8 mouse cellular contexts compared by ENCODE assay signal in genomic region chrX:151168438-151169131, GRCm38 (mm10). TPM values are rescaled to one million over a fixed set of nuclear protein-coding genes. Genes with fewer than 3 reads are reported as not detected.
DNase-seq lines count a peak whose midpoint lies in the region; ATAC-seq and TF ChIP-seq lines count a peak whose summit lies in the region.

No protein-coding gene starts in this region.

- no peaks in the 10 kb centered on the region for H3K27me3 ChIP-seq in hindbrain, embryonic 13.5 days

- H3K4me2 ChIP-seq in hindbrain, embryonic 13.5 days, result peak overlapping the region; percentile 53

- H3K36me3 ChIP-seq in ES-E14 (ENCODE audit: control insufficient read depth, insufficient read depth, low read length, poor library complexity, severe bottlenecking), result no peaks in the 10 kb centered on the region
- no peaks in the 10 kb centered on the region for H3K36me3 ChIP-seq in hindbrain, embryonic 13.5 days

- ATAC-seq in hindbrain, embryonic 13.5 days (ENCODE audit: low FRiP score), result peak; percentile 84
- no peak for ATAC-seq in erythroblast, adult 5-6 weeks (replicated peaks; ENCODE audit: low FRiP score, poor library complexity, severe bottlenecking)

- 14% methylated on average over 24 of the region's 25 CpGs for WGBS in hindbrain, embryonic 13.5 days

- peak overlapping the region; percentile 61 to 84 for H3K4me3 ChIP-seq in ES-E14 (ENCODE audit: insufficient read depth in 1 of 2, low read depth in 1 of 2, low read length in 2 of 2, poor library complexity in 1 of 2, severe bottlenecking in 1 of 2)
- peak overlapping the region; percentile 47 for H3K4me3 ChIP-seq in hindbrain, embryonic 13.5 days

- in situ Hi-C loops in ES-E14 (cut with MboI; ENCODE audit: low sequenced_read_pairs in 2 of 2, unreplicated experiment in 2 of 2), result no loop called here

- H3K27ac ChIP-seq in ES-E14 (ENCODE audit: insufficient read depth, low read depth, low read length, poor library complexity, severe bottlenecking), result peak overlapping the region; percentile 64
- H3K27ac ChIP-seq in hindbrain, embryonic 13.5 days, result peak overlapping the region; percentile 92

- H3K9ac ChIP-seq in ES-E14 (ENCODE audit: insufficient read depth, low read depth, low read length, poor library complexity, severe bottlenecking), result peak overlapping the region; percentile 81
- H3K9ac ChIP-seq in hindbrain, embryonic 13.5 days, result peak overlapping the region; percentile 61

- H3K9me3 ChIP-seq in ES-E14 (ENCODE audit: control insufficient read depth, insufficient read depth, low read depth, low read length), result no peaks in the 10 kb centered on the region
- H3K9me3 ChIP-seq in hindbrain, embryonic 13.5 days, result no peaks in the 10 kb centered on the region

- no peaks in the 10 kb centered on the region for H3K4me1 ChIP-seq in ES-E14 (ENCODE audit: control insufficient read depth in 2 of 2, insufficient read depth in 2 of 2, low read length in 2 of 2, poor library complexity in 1 of 2)
- H3K4me1 ChIP-seq in hindbrain, embryonic 13.5 days (replicated peaks), result no peaks in the 10 kb centered on the region

- DNase-seq in ES-E14 (ENCODE audit: low read depth, low spot score), result peak; percentile 42
- DNase-seq in cerebellum, adult 9-10 months, result peak; percentile 79
- DNase-seq in frontal cortex, adult 2 months (ENCODE audit: extremely low spot score in 1 of 2, low spot score in 1 of 2), result peak; percentile 20 to 62
- peak; percentile 29 to 36 for DNase-seq in layer of hippocampus, postnatal 25 days (ENCODE audit: extremely low spot score in 1 of 2, low spot score in 1 of 2)
- DNase-seq in lung, postnatal 14 days, result peak; percentile 10
- peak; percentile 60 for DNase-seq in right cerebral cortex, postnatal 25 days

TF ChIP-seq in ES-E14, 5 proteins besides CTCF, POLR2A, EP300 and RAD21:
- TF ChIP-seq CHD2 (IDR thresholded peaks at IDR 0.05; ENCODE audit: low read depth, low read length) (peak; percentile 86), ZNF384 (IDR thresholded peaks at IDR 0.05; ENCODE audit: low read depth, low read length) (no peak), HCFC1 (IDR thresholded peaks at IDR 0.05; ENCODE audit: borderline replicate concordance, insufficient read depth, low read length) (peak; percentile 86)

RNA-seq across cellular contexts. Expression of gene Wnk3, which starts 29.3 kb away (rescaled TPM):
- 24.9 and 31.9 TPM in 2 replicates for total RNA-seq in ES-E14 (2012; rRNA removed)
- polyA plus RNA-seq in frontal cortex, adult 2 months (2012; rRNA removed), result 8.7 and 10.3 TPM in 2 replicates
- polyA plus RNA-seq in hindbrain, embryonic 13.5 days (2015; fragmentation: Nextera tagmentation; extraction: Ambion mirVana), result 18.1 and 18.2 TPM in 2 replicates
- total RNA-seq in layer of hippocampus, postnatal 25 days (2021), result 10 to 100 TPM; 37.5 to 38.9 TPM
- total RNA-seq in erythroblast, adult 5-6 weeks (2015; ENCODE audit: low replicate concordance), result not detected in 2 replicates
- total RNA-seq in erythroblast, adult 5-6 weeks (2017; ENCODE audit: low replicate concordance), result 0.17 TPM in 1 of 2 replicates, not detected in the other

Comparison
In these comparisons a context has a peak if more than half of its experiments do, and no peak if none do; other contexts are left out.
1. DNase-seq: peak in every context shown above with its lines; median percentile 79 in cerebellum, adult 9-10 months; 60 in right cerebral cortex, postnatal 25 days; 42 in ES-E14; 41 in frontal cortex, adult 2 months; 32 in layer of hippocampus, postnatal 25 days; 10 in lung, postnatal 14 days.
2. RNA of gene Wnk3, which starts 29.3 kb away (total RNA-seq): 37.5 to 38.9 TPM in layer of hippocampus, postnatal 25 days and 24.9 to 31.9 TPM in ES-E14; 0.17 TPM in erythroblast, adult 5-6 weeks; every median in the first group is over 10 times any median in the second.